Mouse (Mus musculus): ENCODE measurements around the gene Fbxo21.

Gene Fbxo21

GRCm38 (mm10) chr5:118047091-118047757 lies 70.7 kb downstream of the Fbxo21 start:
- no peak for DNase-seq (ENCODE audit: low spot score)

GRCm38 (mm10) chr5:118048412-118048811 lies 71.9 kb downstream of the Fbxo21 start:
- DNase-seq (ENCODE audit: low spot score): no peak

- DNase-seq (ENCODE audit: low spot score): no peak
Observed at GRCm38 (mm10) chr5:118048928-118049327, 72.4 kb downstream of the Fbxo21 start.

- no peak for DNase-seq (ENCODE audit: low spot score)
Observed at GRCm38 (mm10) chr5:118050743-118051142, 74.2 kb downstream of the Fbxo21 start.

- no peak for DNase-seq (ENCODE audit: low spot score)
Observed at GRCm38 (mm10) chr5:118051981-118052662, 75.6 kb downstream of the Fbxo21 start.

GRCm38 (mm10) chr5:118053205-118053604 lies 76.7 kb downstream of the Fbxo21 start:
- no peak for DNase-seq (ENCODE audit: low spot score)

- DNase-seq (ENCODE audit: low spot score): no peak
Observed at GRCm38 (mm10) chr5:118057508-118058111, 81.1 kb downstream of the Fbxo21 start.

- DNase-seq (ENCODE audit: low spot score): no peak
Observed at GRCm38 (mm10) chr5:118058858-118059257, 82.3 kb downstream of the Fbxo21 start.

GRCm38 (mm10) chr5:118059646-118060045 lies 83.1 kb downstream of the Fbxo21 start:
- no peak for DNase-seq (ENCODE audit: low spot score)
